Mouse (Mus musculus) cerebellum, adult 2 months (tissue): ENCODE measurements around the gene Dyrk2. TPM values are rescaled to one million over a fixed set of nuclear protein-coding genes. Genes with fewer than 3 reads are reported as not detected.

Experiments used
- DNase-seq, 2 experiments: peaks; one replicate each; pipeline ENCODE4 v3.0.0; 2021
- H3K27ac ChIP-seq: fragments of 200-500 bp; 2 replicates; pipeline ENCODE4 v1.5.1; 2012; ENCODE audit warnings: low read length, control low read depth, inconsistent platforms; ENCODE audit not compliant: insufficient read depth
- H3K27me3 ChIP-seq: fragments of 200-500 bp; 2 replicates; pipeline ENCODE4 v1.6.1; 2012; ENCODE audit warnings: inconsistent platforms, mild to moderate bottlenecking, low read length, moderate library complexity; ENCODE audit not compliant: control insufficient read depth, insufficient read depth
- H3K4me1 ChIP-seq: fragments of 200-500 bp; 2 replicates; pipeline ENCODE4 v1.6.1; 2011; ENCODE audit warnings: low read length; ENCODE audit not compliant: control insufficient read depth, insufficient read depth
- H3K4me3 ChIP-seq: fragments of 200-500 bp; replicated peaks from 2 replicates; pipeline ENCODE3; 2011; ENCODE audit warnings: mild to moderate bottlenecking, low read depth, low read length, control low read depth; ENCODE audit not compliant: insufficient read depth
- CTCF ChIP-seq: fragments of 200-500 bp; IDR thresholded peaks from 2 replicates; pipeline ENCODE4 v1.5.1; 2011; ENCODE audit warnings: low read depth, mild to moderate bottlenecking, control low read depth, low read length, moderate library complexity, borderline replicate concordance; ENCODE audit not compliant: insufficient read depth
- POLR2A ChIP-seq: fragments of 200-500 bp; IDR thresholded peaks from 2 replicates; pipeline ENCODE4 v1.6.1; 2011; ENCODE audit warnings: low read length, control low read depth, borderline replicate concordance; ENCODE audit not compliant: insufficient read depth
- WGBS: fragments of 180-500 bp; shearing (Covaris S2); methylation state at CpG from one replicate; pipeline ENCODE4 v1.1.7; 2018; 5-methylcytosine and 5-hydroxymethylcytosine counted together
- polyA plus RNA-seq: library from polyadenylated mRNA; depleted of rRNA; stranded (reverse); fragments of >200 nt; gene quantifications from 2 replicates; pipeline ENCODE4 v1.2.3, GENCODE M21; 2012; rRNA removed

Gene Dyrk2
- polyA plus RNA-seq: 6.3 and 7.0 TPM in 2 replicates

DNA sequence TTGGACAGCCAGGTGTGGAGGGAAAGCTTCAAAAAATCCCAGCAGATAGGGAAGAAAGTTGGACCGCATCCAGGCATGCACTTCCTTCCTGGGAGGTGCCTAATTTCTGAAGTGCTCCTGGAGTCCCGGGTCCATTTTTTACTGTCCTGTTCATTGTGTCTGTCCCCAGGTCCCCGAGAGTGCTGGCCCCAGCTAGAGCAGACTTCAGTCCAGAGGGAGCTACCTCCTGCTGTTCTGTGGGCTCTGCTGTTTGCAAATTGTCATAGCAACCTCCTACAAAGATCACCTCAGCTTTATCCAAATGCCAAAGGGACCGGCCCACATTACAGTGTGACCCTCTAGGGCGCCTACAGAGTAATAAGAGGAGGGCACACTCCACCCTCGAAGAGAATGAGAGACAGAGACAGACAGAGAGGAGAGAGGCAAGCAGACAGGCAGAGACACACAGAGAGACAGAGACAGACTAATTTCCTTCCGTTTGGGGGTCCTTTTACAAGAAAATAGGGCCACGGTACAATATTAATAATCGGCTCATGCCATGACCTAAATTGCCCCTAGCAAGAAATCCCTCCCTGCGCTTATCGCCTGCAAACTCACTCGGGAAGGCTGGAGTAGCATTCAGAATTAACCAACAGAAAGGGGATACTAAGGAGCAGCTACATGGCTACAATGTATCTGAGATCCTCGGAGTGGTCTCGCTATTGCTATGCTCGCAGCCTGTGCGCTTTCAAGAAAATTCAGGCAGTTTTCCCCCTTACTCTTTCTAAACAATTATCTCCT is at the start of gene Dyrk2:
TSS of gene Dyrk2 (minus strand) at position 9 of the 780 bp plus-strand sequence.
- Histone ChIP-seq H3K4me1 (peaks cover 3% of the 10 kb centered on the region; the same call in 1 of the 2 replicates), H3K27me3 (peaks cover 2% of the 10 kb centered on the region; the same call in 1 of the 2 replicates), H3K27ac (no peak within 1 kb of the TSS), H3K4me3 (peak within 1 kb of the TSS; percentile 66)
- 23% methylated on average over 16 of the region's 16 CpGs for WGBS
- peak; percentile 15 to 30 for DNase-seq
- TF ChIP-seq CTCF: no peak
- no peak for TF ChIP-seq POLR2A

DNA sequence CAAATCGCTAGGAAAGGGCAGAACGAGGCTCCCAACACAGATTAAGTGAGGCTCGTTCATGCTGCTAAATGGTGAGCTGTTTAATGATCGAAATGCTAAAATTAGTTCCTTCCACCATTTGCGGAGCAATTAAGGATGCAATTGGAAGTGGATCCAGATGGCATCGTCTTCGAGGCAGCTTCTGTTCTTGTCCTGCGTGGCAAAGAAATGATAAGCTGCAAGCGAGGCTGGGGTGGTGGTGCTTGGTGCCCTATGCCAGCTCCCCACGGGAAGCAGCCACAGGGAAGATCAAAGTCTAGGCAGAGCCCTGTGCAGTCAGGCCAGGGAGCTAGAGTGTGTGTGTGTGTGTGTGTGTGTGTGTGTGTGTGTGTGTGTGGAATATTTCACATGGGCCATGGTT is 32.6 kb upstream of the Dyrk2 start:
- no peaks in the 10 kb centered on the region; the same call in 1 of the 2 replicates for H3K27me3 ChIP-seq
- H3K27ac ChIP-seq: no peak overlapping the region
- no peaks in the 10 kb centered on the region for H3K4me1 ChIP-seq
- no peak for TF ChIP-seq POLR2A
- TF ChIP-seq CTCF: no peak
- no peak for DNase-seq
- H3K4me3 ChIP-seq: no peak overlapping the region
- 20% methylated on average over 10 of the region's 10 CpGs for WGBS

DNA sequence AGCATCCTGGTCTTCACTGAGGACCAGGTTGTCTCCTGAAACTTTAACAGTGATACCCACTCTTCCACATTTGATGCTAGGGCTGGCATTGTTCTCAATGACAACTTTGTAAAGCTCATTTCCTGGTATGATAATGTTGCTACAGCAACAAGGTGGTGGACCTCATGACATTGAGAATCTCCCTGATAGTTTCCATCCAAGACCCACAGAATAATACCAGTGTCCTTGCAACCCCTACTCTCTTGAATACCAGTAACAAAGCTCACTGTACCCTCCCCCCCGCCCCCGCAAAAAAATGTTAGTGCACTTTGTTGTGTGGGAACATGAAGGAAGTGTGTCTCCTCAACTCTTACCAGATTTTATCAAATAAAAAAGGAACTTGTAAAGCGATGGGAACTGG is 23.6 kb upstream of the Dyrk2 start:
- WGBS: 93% methylated on average over 3 of the region's 3 CpGs
- H3K27ac ChIP-seq: no peak overlapping the region
- no peak for DNase-seq
- no peak overlapping the region for H3K4me3 ChIP-seq
- TF ChIP-seq CTCF (no peak), POLR2A (no peak)
- no peaks in the 10 kb centered on the region; the same call in 1 of the 2 replicates for H3K27me3 ChIP-seq
- no peaks in the 10 kb centered on the region for H3K4me1 ChIP-seq

DNA sequence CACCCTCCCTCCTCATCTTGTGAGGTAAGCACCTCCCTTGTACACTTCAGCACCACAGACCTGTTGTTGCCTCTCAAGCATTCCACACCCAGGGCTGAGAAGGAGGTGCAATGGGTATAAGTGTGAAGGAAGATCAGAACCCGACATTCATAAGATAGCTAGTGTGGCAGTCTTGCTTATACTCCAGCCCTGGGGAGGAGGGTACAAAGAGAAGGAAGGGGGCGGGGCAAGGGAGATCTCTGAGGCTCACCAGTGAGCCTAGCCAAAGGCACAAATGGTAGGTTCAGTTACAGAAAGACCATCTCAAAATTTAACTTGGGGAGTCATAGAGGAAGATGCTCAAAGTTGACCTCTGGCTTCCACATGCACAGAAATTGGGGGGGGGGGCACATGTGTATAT is 14.1 kb upstream of the Dyrk2 start:
- H3K4me1 ChIP-seq: no peaks in the 10 kb centered on the region
- no peak overlapping the region for H3K27ac ChIP-seq
- WGBS: 92% methylated on average over 2 of the region's 2 CpGs
- no peak overlapping the region for H3K4me3 ChIP-seq
- no peak for DNase-seq
- TF ChIP-seq CTCF (no peak), POLR2A (no peak)
- H3K27me3 ChIP-seq: no peaks in the 10 kb centered on the region

- H3K27me3 ChIP-seq: no peaks in the 10 kb centered on the region
- TF ChIP-seq CTCF: no peak
- no peak for TF ChIP-seq POLR2A
- no peak for DNase-seq
- H3K4me1 ChIP-seq: no peaks in the 10 kb centered on the region
- WGBS: 90% methylated on average over 11 of the region's 11 CpGs
- H3K4me3 ChIP-seq: no peak overlapping the region
- H3K27ac ChIP-seq: no peak overlapping the region
These were observed 13.3 kb upstream of the Dyrk2 start for GRCm38 (mm10) chr10:118883317-118883716.

GRCm38 (mm10) chr10:118882258-118882885 is 12.4 kb upstream of the Dyrk2 start:
- DNase-seq: no peak
- H3K4me1 ChIP-seq: no peaks in the 10 kb centered on the region
- WGBS: 93% methylated on average over 12 of the region's 12 CpGs

DNA sequence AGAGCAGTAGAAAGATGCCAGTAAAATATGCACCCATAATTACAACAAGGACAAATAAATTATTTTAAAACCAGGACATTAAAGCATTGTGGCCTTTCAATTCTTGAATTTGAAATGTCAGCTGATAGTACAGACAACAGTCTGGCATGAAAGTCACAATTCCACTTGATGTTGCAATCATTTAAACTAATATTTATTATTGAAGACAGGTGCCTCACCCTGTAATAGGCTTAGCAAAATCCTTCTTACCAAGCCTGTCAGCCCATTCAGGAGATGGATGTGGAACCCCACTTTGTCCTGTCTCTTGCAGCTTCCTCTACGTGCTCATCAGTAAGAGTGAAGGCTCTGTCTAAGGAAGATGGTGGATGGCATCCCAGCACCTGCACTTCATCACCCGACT is 10.8 kb upstream of the Dyrk2 start:
- H3K4me1 ChIP-seq: no peaks in the 10 kb centered on the region
- no peak overlapping the region for H3K27ac ChIP-seq
- 87% methylated on average over 2 of the region's 2 CpGs for WGBS
- no peak overlapping the region for H3K4me3 ChIP-seq
- H3K27me3 ChIP-seq: no peaks in the 10 kb centered on the region
- no peak for TF ChIP-seq POLR2A
- no peak for DNase-seq

More at GRCm38 (mm10) chr10:118882258-118882885, 12.4 kb upstream of the Dyrk2 start:
- H3K4me3 ChIP-seq: no peak overlapping the region
- TF ChIP-seq POLR2A (no peak), CTCF (no peak)
- no peaks in the 10 kb centered on the region for H3K27me3 ChIP-seq
- no peak overlapping the region for H3K27ac ChIP-seq

DNA sequence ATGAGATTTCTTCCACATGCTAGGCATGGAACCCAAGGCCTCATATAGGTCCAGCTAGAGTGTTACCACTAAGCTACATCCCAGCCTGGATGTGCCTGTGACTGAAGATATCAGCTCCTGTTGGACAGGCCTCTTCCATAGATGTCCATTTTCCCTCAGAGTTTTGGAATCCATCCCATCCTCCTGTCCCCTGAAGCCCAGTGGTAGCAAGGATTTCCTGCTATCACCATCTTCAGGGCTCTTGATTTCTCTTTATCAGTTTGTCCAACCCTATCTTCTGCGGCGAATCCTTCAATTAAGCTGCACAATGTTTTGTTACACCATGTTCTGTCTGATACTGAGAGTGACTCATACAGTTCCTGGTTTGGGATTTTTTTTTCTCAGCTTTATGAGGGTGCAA is 2.2 kb upstream of the Dyrk2 start:
- DNase-seq: no peak
- H3K4me1 ChIP-seq: peaks cover 2% of the 10 kb centered on the region; the same call in 1 of the 2 replicates
- no peak overlapping the region for H3K27ac ChIP-seq
- no peak overlapping the region for H3K4me3 ChIP-seq
- WGBS: 98% methylated on average over 2 of the region's 2 CpGs
- H3K27me3 ChIP-seq: peaks cover 2% of the 10 kb centered on the region; the same call in 1 of the 2 replicates
- TF ChIP-seq POLR2A (no peak), CTCF (no peak)
